Mouse (Mus musculus) liver, embryonic 15.5 days (tissue): ENCODE results near the gene Itpr2. TPM values are rescaled to one million over a fixed set of nuclear protein-coding genes. Genes with fewer than 3 reads are reported as not detected.

Source experiments
- ATAC-seq: fragments of 200-750 bp; cut with Nextera tagmentation; 2 replicates; pipeline ENCODE4 v1.8.0; 2017; ENCODE audit warnings: moderate number of reproducible peaks, mild to moderate bottlenecking, moderate library complexity; ENCODE audit not compliant: insufficient read depth
- H3K27ac ChIP-seq: fragments of 300-500 bp; sonication (generic); replicated peaks from 2 replicates; pipeline ENCODE4 v1.5.1; 2015; ENCODE audit warnings: mild to moderate bottlenecking, inconsistent platforms
- H3K27me3 ChIP-seq: fragments of 300-500 bp; sonication (generic); 2 replicates; pipeline ENCODE4 v1.6.1; 2015; ENCODE audit warnings: mild to moderate bottlenecking, inconsistent platforms
- H3K36me3 ChIP-seq: fragments of 300-500 bp; sonication (generic); replicated peaks from 2 replicates; pipeline ENCODE4 v1.6.1; 2015; ENCODE audit warnings: moderate library complexity, mild to moderate bottlenecking, inconsistent platforms
- H3K4me1 ChIP-seq: fragments of 300-500 bp; sonication (generic); replicated peaks from 2 replicates; pipeline ENCODE4 v1.6.1; 2015; ENCODE audit warnings: inconsistent platforms
- H3K4me2 ChIP-seq: fragments of 300-500 bp; sonication (generic); 2 replicates; pipeline ENCODE4 v1.6.1; 2015; ENCODE audit warnings: moderate library complexity, mild to moderate bottlenecking, inconsistent platforms
- H3K4me3 ChIP-seq: fragments of 300-500 bp; sonication (generic); replicated peaks from 2 replicates; pipeline ENCODE4 v1.5.1; 2015; ENCODE audit warnings: mild to moderate bottlenecking, inconsistent platforms
- H3K9ac ChIP-seq: fragments of 300-500 bp; sonication (generic); 2 replicates; pipeline ENCODE4 v1.6.1; 2015; ENCODE audit warnings: moderate library complexity, mild to moderate bottlenecking, inconsistent platforms
- H3K9me3 ChIP-seq: fragments of 300-500 bp; sonication (generic); replicated peaks from 2 replicates; pipeline ENCODE4 v1.6.1; 2016; ENCODE audit warnings: inconsistent platforms
- WGBS: fragments of 180-500 bp; shearing (Covaris S2); methylation state at CpG from one replicate; pipeline ENCODE4 v1.1.7; 2015; ENCODE audit warnings: mixed read lengths; ENCODE audit not compliant: insufficient replicate concordance; 5-methylcytosine and 5-hydroxymethylcytosine counted together
- polyA plus RNA-seq: library from polyadenylated mRNA; unstranded; fragments of >200 nt; fragmentation: Nextera tagmentation; extraction: Ambion mirVana; gene quantifications from 2 replicates; pipeline ENCODE4 v1.2.1, GENCODE M21; 2015

Gene Itpr2
- polyA plus RNA-seq, 1 experiment from 2014 or later: 4.2 TPM

DNA sequence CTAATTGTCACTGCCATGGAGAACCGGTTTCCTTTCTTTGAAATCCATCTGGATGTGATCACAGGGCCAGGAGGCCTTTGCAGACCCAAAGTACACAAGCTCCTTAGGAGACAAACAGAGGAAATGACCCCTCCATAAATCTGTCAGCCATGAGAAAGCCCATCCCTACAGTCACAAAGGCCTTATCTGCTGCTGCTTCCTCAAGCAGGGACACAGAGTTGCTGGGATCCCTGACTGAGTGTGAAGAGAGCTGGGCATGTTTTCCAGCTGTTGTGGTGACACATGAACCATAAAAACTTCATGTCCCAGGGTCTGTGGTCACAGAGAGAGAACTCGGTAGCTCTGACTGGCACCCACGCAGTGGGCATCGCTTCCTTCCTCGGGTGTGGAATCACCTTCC lies 28.7 kb upstream of the Itpr2 start:
- H3K27ac ChIP-seq: no peak overlapping the region
- no peak for ATAC-seq

DNA sequence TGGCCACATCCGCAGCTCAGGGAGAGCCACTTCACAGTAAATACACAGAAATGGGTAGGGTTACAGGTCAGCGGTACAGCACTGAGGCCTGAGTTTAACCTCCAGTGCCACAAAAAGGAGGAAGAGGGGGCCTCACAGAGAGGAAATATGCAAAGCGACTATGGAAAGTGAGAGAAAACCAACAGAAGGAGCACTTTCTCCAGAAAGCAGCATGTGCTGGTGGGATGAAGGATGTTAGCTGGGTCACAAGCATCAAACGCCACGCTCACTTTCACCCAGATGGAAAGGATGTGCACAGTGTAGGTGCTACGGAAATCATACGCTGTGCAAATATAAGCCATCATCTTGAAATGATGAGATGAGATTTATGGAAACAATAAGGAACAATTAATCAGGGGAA lies 28.3 kb upstream of the Itpr2 start:
- no peak for ATAC-seq

More for the DNA sequence above, 28.7 kb upstream of the Itpr2 start:
- no peaks in the 10 kb centered on the region for H3K27me3 ChIP-seq
- no peaks in the 10 kb centered on the region for H3K36me3 ChIP-seq
- H3K9me3 ChIP-seq: no peaks in the 10 kb centered on the region
- H3K4me3 ChIP-seq: no peak overlapping the region
- H3K4me1 ChIP-seq: no peaks in the 10 kb centered on the region
- H3K9ac ChIP-seq: no peak overlapping the region
- whole genome bisulfite sequencing: 32% methylated on average over 5 of the region's 5 CpGs
- H3K4me2 ChIP-seq: no peak overlapping the region

DNA sequence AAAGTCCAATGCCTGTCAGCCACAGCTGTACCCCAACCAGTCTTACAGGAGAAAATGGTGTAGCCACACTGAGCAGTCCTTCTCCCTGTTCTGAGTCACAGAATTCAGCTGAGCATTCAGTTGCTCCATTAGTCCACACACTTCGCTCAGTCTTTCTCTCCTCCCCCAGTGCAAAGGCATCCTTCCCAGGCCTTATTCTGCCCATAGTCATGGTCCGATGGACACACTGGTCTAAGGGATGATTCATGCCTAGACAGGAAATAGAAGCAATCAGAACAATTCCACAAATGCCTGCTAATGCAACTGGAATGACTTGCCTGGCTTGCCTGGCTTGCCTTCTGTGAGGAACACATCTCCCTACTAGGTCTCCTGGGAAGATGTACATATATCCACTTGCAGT lies 25.5 kb upstream of the Itpr2 start:
- H3K4me3 ChIP-seq: no peak overlapping the region
- no peaks in the 10 kb centered on the region for H3K36me3 ChIP-seq
- no peak overlapping the region for H3K9ac ChIP-seq
- ATAC-seq: no peak
- H3K27ac ChIP-seq: no peak overlapping the region
- 58% methylated on average over 2 of the region's 2 CpGs for WGBS
- H3K4me2 ChIP-seq: no peak overlapping the region
- H3K27me3 ChIP-seq: no peaks in the 10 kb centered on the region
- H3K4me1 ChIP-seq: no peaks in the 10 kb centered on the region
- no peaks in the 10 kb centered on the region for H3K9me3 ChIP-seq

More for the DNA sequence above, 28.3 kb upstream of the Itpr2 start:
- H3K9ac ChIP-seq: no peak overlapping the region
- H3K4me1 ChIP-seq: no peaks in the 10 kb centered on the region
- H3K4me3 ChIP-seq: no peak overlapping the region
- WGBS: 34% methylated on average over 7 of the region's 7 CpGs
- H3K27ac ChIP-seq: no peak overlapping the region
- no peak overlapping the region for H3K4me2 ChIP-seq
- no peaks in the 10 kb centered on the region for H3K27me3 ChIP-seq
- H3K36me3 ChIP-seq: no peaks in the 10 kb centered on the region
- no peaks in the 10 kb centered on the region for H3K9me3 ChIP-seq

DNA sequence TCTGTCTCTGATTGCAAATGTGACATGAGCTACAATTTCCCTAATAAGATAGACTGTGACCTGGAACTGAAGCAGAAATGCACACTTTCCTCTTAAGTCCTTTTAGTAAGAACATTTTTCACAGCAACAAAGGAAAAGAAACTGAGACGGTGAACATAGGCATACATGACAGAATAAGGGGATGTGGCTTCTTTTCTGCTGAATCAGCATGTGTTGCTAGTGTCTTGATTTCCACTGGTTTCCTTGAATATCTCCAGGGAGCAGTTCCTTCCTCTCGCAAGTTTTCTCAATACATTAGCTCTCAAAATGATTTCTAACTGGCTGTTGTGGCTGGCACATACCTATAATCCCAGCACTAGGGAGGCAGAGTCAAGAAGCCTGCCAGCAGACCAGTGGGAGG lies 23.5 kb upstream of the Itpr2 start:
- Histone ChIP-seq H3K4me3 (no peak overlapping the region), H3K27ac (no peak overlapping the region), H3K27me3 (no peaks in the 10 kb centered on the region), H3K4me1 (no peaks in the 10 kb centered on the region), H3K36me3 (no peaks in the 10 kb centered on the region), H3K4me2 (no peak overlapping the region), H3K9me3 (no peaks in the 10 kb centered on the region), H3K9ac (no peak overlapping the region)
- no peak for ATAC-seq
- WGBS: 40% methylated on average over 2 of the region's 2 CpGs

DNA sequence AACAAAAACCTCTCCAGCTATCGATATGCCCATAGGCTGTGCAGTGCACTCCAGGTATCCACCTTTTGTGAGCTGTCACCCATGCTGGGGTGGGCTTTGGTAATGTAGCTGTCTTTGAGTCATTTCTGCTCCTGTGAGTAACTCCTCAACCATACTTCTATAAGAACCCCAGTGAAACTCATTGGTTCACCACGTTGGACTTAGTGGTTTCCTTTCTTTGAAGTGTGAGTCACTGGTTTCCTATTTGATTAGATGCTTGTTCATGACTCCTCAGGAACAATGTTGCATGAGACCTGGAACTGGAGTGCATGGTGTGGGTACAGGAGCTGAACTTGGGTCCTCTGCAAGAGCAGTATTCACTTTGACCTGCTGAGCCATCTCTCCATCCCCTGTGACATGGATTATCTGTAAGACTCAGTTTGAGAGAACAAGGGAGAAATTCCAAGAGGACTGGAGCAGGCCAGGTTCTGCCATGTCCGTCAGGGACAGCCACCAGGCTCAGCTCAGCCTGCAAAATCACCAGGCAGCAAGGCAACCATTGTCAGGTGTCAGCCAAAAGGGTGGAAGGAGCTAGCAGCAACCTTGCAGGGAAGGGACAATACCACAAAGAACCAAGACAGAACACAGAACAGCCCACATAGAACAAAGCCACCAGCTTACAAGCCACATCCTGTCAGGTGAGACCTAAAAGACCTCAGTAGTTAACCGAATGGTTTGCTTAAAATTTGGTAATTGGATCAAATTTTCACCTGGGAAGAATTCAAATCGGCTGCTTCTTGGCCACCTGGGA lies 19.6 kb upstream of the Itpr2 start:
- 33% methylated on average over 5 of the region's 5 CpGs for WGBS
- Histone ChIP-seq H3K36me3 (no peaks in the 10 kb centered on the region), H3K9me3 (no peaks in the 10 kb centered on the region), H3K4me1 (no peaks in the 10 kb centered on the region), H3K4me2 (no peak overlapping the region), H3K27ac (no peak overlapping the region), H3K27me3 (no peaks in the 10 kb centered on the region), H3K4me3 (no peak overlapping the region), H3K9ac (no peak overlapping the region)
- ATAC-seq: no peak

DNA sequence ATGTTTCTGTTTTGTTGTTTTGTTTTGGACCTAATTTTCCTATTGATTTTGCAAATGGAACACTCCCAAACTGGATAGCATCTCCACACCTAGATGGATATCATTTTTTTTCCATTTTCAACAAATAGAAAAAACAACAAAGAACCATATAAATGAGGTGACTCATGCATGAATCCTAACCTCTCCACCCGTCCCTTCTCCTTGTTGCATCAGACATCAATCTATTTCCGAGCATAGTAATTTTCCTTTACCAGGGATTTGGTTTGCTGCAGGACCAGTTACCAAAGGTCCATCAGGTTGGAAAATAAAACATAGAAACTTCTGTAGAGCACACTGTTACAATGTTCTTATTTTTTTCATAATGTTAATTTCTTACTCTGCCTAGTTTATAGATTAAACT lies 17.0 kb upstream of the Itpr2 start:
- Histone ChIP-seq H3K27me3 (no peaks in the 10 kb centered on the region), H3K4me2 (no peak overlapping the region), H3K4me3 (no peak overlapping the region), H3K36me3 (no peaks in the 10 kb centered on the region), H3K9ac (no peak overlapping the region), H3K4me1 (no peaks in the 10 kb centered on the region), H3K9me3 (no peaks in the 10 kb centered on the region), H3K27ac (no peak overlapping the region)
- ATAC-seq: no peak
- 56% methylated on average over 2 of the region's 2 CpGs for WGBS

DNA sequence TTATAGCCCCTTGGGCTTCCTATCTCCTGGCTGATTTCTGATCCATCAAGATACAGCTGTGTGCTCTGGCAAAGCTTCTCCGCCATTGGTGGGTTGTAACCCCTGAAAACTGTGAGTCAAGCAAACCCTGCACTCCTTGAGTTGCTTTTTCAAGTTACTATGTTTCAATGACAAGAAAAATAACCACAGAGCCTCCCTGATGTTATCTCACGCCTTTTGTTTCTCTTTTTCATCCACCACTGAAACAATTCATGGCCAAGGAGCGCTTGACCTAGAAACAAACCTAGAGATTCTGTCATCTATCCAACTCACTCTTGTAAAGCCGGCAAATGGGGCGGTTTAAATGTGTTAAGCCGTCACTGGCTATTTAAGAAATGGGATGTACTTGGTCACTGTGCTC lies 13.9 kb upstream of the Itpr2 start:
- no peak overlapping the region for H3K27ac ChIP-seq
- H3K9ac ChIP-seq: no peak overlapping the region
- H3K36me3 ChIP-seq: no peaks in the 10 kb centered on the region
- no peak overlapping the region for H3K4me2 ChIP-seq
- WGBS: 47% methylated on average over 6 of the region's 6 CpGs
- no peak for ATAC-seq
- H3K27me3 ChIP-seq: no peaks in the 10 kb centered on the region
- no peak overlapping the region for H3K4me3 ChIP-seq
- H3K9me3 ChIP-seq: no peaks in the 10 kb centered on the region
- no peaks in the 10 kb centered on the region for H3K4me1 ChIP-seq

DNA sequence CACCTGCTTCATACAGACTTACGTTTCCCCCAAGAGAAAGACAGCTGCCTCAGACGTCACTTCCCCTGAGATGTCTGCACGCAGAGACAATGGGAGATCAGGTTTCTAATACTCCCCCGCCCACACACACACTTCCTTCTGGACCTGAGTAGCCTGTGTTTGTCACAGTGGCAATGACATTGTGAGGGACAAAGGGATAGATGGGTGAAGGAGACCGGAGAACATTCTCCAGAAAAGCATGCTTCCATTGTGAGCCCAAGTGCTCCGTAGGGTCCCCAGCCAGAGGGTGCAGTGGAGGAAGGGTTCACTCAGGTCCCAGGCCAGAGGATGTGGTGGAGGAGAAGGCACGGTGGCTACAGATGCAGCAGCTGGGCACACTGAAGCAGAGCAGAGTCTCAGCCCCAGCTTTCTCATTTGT lies 12.5 kb upstream of the Itpr2 start:
- H3K4me3 ChIP-seq: no peak overlapping the region
- H3K4me2 ChIP-seq: no peak overlapping the region
- 0 out of 2 replicates have a peak, but pooled peaks cover 4% of the 10 kb centered on the region for H3K4me1 ChIP-seq
- 28% methylated on average over 7 of the region's 7 CpGs for WGBS
- H3K9ac ChIP-seq: no peak overlapping the region
- no peak for ATAC-seq
- no peak overlapping the region for H3K27ac ChIP-seq
- no peaks in the 10 kb centered on the region for H3K27me3 ChIP-seq
- no peaks in the 10 kb centered on the region for H3K9me3 ChIP-seq
- no peaks in the 10 kb centered on the region for H3K36me3 ChIP-seq

DNA sequence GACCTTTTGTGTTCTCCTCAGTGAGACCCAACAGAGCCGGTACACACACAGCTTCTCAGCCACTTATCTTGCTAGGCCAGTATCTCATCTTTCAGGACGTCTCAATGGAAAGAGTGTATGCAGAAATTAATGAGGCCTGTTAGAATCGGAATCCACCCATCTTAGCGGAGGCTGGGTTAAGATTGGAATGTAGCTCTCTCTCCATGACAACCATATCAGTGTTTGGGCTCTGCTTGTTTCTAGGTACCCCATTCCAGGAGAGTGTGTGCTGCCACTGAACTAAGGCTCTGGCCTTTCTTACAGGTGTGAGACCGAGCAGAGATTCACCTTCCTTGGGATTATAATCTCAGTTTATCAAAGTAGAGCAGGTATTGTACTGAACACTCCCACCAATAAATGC lies 11.9 kb upstream of the Itpr2 start:
- no peaks in the 10 kb centered on the region for H3K27me3 ChIP-seq
- 51% methylated on average over 5 of the region's 5 CpGs for WGBS
- H3K9me3 ChIP-seq: no peaks in the 10 kb centered on the region
- no peak overlapping the region for H3K27ac ChIP-seq
- H3K4me3 ChIP-seq: no peak overlapping the region
- no peak for ATAC-seq
- 0 out of 2 replicates have a peak, but pooled peaks cover 4% of the 10 kb centered on the region for H3K4me1 ChIP-seq
- H3K36me3 ChIP-seq: no peaks in the 10 kb centered on the region
- no peak overlapping the region for H3K4me2 ChIP-seq
- no peak overlapping the region for H3K9ac ChIP-seq

DNA sequence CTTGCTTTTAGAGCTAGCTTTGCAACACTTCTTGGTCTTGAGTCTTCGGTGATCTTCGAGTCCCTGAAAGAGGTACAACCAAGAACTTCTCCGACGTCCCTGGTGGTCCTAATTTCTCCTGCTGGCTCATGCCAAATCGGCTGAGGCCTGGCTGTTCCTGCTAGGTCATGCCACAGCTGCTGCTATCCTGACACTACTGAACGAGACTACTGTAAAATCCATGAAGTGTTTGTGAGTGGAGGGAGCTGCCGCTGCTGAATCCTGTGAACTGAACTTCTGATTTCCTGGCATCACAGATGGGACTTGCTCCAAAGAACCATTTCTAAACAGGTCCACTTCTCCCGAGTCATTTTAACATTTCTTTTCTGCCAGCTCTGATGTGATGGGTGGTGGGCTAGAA lies 11.4 kb upstream of the Itpr2 start:
- Histone ChIP-seq H3K27ac (no peak overlapping the region), H3K9ac (no peak overlapping the region), H3K9me3 (no peaks in the 10 kb centered on the region), H3K36me3 (no peaks in the 10 kb centered on the region), H3K4me3 (no peak overlapping the region), H3K4me2 (no peak overlapping the region), H3K27me3 (no peaks in the 10 kb centered on the region), H3K4me1 (0 out of 2 replicates have a peak, but pooled peaks cover 4% of the 10 kb centered on the region)
- WGBS: 67% methylated on average over 8 of the region's 8 CpGs
- ATAC-seq: no peak

DNA sequence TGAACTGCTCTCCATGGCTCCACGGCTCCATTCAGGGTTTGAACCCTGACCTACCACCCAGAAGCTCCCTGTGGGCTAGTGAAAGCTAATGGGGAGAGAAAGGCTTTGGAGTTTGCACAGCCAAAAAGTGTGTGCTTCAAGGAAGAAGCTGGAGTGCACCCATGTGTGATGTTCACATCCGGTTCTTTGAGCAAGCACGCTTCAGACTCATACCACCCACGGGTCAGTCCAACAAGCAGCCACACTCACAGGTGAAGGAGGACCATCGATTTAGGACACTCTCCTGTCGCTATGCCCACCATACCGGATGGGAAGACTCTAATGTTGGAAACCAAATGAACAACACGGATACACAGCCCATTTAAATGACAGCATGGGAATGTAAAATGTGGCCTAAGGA lies 9.5 kb upstream of the Itpr2 start:
- Histone ChIP-seq H3K4me2 (no peak overlapping the region), H3K9ac (no peak overlapping the region), H3K36me3 (no peaks in the 10 kb centered on the region), H3K4me3 (no peak overlapping the region), H3K9me3 (no peaks in the 10 kb centered on the region), H3K27ac (no peak overlapping the region), H3K4me1 (0 out of 2 replicates have a peak, but pooled peaks cover 4% of the 10 kb centered on the region), H3K27me3 (no peaks in the 10 kb centered on the region)
- WGBS: 67% methylated on average over 8 of the region's 8 CpGs
- no peak for ATAC-seq

DNA sequence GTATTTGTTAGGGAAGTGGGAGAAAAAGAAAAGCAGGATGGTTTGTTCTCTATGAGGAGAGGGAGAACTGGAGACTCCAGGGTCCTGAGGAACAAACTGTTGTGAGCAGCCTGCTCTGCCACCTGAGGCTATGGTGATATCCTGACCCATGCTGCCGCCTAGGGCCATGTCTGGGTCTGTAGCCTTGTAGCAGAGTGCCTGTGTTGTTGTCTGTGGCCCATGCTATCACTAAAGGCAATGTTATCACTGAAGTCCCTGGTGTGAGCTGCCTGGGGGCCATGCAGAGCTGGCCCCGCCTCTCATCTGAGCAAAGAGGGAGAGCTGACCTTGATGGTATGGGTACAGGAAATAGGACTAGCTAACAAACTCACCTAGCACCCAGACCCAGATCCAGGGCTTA lies 7.9 kb upstream of the Itpr2 start:
- Histone ChIP-seq H3K4me2 (no peak overlapping the region), H3K9me3 (no peaks in the 10 kb centered on the region), H3K9ac (no peak overlapping the region), H3K4me3 (no peak overlapping the region), H3K4me1 (0 out of 2 replicates have a peak, but pooled peaks cover 4% of the 10 kb centered on the region), H3K27me3 (no peaks in the 10 kb centered on the region), H3K27ac (no peak overlapping the region), H3K36me3 (no peaks in the 10 kb centered on the region)
- peak; percentile 37; the same call in 1 of the 2 replicates for ATAC-seq
- WGBS: 25% methylated on average over 2 of the region's 2 CpGs
